Mouse (Mus musculus) cerebellum, adult 18-20 months (tissue): ENCODE results near the gene Dlg5.

Experiments
- DNase-seq, 2 experiments: peaks; one replicate each; pipeline ENCODE4 v3.0.0; 2021

The Dlg5 gene

DNA sequence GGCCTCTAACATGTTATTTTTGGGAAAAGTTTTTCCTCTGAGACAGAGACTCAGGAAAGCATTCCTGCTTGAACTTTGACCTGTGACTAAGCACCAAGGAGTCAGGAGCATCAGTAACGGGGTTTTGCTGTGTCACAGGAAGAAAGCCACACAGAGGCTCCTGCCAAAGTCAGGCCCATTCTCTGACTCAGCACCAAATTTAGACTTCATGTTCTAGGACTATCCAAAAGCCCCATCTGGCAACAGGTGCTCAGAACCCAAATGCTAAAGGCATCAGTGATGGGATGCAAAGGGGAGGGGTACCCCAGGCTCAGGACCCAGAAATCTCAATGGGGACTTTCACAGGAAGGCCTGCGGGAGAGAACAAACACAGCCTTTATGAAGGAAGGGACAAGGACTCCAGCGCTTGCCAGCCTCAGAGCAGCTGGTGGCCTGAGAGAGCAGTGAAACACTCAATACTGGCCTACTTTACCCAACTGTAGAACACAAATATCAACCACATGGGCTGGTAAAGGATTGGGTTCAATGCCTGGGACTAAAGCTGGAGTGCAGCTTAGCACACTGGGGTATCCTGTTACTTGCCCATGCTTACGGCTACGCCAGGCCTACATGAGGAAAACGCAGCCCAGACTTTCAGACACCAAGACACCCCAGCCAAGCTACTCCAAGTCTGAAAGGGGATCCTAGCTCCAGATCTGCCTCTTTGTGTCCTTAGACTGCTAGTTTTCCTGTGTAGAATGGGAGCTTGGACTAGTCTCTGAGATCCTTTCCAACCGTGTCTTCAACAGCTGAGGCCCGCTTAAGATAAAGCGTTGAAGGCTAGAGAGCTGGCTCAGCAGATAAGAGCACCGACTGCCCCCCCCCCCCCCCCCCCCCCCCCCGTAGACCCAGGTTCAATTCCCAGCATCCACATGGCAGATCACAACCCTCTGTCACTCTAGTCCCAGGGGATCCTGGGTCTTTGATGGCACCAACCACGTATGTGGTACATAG is 12.8 kb downstream of the Dlg5 start:
- peak in 1 of 2 experiments; percentile 29 for DNase-seq

DNA sequence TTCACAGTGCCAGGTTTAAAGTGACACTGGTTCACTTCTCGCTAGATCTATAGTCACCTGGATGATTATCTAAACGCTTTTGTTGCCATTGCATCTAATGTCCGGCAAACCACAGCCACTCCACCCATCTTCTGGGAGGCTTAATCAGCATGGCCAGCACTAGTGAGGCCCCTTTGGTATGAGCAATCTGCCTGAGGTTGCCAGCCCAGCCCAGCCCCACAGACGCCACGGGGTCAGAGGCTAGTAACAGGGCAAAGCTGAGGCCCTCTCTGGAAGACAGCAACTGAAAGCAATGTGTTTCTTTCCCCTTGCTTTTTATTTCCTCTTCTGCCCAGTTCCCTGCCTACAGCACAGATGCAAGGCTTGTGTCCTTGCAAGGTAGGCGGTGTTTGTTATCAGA is 17.2 kb downstream of the Dlg5 start:
- no peak for DNase-seq

- no peak for DNase-seq
Observed at GRCm38 (mm10) chr14:24227015-24227414, 18.7 kb downstream of the Dlg5 start.

GRCm38 (mm10) chr14:24226344-24226743 is 19.4 kb downstream of the Dlg5 start:
- no peak for DNase-seq

- DNase-seq: peak in 1 of 2 experiments; percentile 20
Observed at GRCm38 (mm10) chr14:24222759-24223158, 23.0 kb downstream of the Dlg5 start.

DNA sequence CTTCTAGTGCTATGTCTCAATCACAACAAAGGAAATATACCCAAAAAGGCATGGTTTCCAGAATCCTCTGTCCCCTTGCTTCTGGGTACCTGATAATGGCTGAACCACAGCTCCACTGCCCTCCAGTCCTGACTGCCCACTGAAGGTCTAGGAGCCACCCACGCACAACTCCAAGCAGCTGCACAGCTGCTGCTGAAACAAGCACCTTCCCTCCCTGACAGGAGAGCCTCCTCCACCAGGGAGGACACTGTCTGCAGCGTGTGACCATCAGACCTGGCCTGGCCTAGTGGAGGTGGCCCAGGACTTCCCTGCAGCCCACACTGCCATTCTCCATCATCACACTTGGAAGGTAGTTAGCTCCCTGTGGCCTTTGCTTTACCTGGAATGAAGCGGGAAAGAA is 23.4 kb downstream of the Dlg5 start:
- no peak for DNase-seq

DNA sequence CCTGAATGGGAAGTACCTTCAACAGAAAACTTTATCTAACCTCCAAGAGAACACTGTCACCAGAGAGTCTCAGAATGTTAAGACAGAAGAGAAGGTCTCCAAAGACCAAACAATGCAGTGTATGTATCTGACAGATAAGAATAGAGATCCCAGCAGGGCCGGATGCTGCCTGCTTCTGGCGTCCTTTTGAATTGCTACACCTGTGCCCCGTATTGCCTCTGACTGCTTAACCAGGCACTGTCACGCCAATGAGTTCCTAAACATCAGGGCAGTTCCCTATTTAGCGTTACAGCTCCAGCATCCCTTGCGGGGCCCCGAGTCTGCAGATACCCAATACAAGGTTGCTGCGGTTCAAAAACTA is 28.4 kb downstream of the Dlg5 start:
- no peak for DNase-seq

DNA sequence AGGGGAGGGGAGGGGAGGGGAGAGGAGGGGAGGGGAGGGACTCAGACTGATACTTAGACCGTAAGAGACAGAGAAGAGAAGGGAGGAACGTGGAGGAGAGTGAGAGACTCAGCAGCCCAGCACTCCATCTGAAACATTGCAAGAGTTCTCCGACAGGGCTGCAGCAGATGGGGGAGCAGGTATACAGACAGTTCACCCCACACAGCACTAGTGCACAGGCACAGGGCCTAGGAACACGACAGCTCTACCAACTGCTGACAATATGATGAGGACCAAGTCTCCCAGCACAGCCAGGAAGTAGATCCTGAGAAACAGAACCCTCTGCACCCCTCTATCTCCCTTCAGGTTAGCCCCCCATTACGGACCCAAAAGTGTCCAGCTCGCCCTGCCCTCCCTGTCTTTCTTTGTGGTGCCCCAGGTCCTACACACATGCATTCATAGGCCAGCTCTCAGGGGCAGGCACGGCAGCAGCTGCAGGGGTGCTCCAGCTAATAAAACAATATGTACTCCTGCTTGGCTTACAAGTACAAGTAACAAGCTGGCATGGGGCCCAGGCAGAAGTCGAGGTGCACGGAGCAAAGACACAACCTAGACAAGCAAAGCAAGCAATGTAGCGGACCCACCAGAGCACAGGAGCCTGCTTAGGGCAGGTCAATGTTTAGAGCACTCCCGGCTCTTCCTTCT is 28.9 kb downstream of the Dlg5 start:
- DNase-seq: no peak

GRCm38 (mm10) chr14:24216064-24216463 is 29.7 kb downstream of the Dlg5 start:
- DNase-seq: no peak

- no peak for DNase-seq
Observed at GRCm38 (mm10) chr14:24214436-24214835, 31.3 kb downstream of the Dlg5 start.

GRCm38 (mm10) chr14:24213336-24213735 is 32.4 kb downstream of the Dlg5 start:
- no peak for DNase-seq

DNA sequence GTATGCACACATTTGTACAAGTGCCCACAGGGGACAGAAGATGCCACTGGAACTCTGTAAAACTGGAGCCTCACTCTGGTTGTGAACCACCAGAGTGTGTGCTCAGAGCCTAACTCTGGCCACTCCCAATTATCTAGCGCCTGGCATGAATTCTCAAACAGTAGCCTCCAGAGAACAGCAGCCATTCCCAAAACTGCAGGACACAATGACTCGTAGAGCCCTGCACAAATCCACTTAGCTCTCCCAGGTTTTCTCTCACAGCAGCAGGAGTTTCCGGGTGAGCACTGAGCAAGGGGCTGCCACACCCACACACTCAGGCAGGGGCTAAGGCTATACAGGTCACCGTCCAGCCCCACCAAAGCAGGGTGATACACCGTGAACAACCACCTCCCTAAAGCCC is 32.9 kb downstream of the Dlg5 start:
- DNase-seq: no peak

GRCm38 (mm10) chr14:24207360-24207752 is 38.4 kb downstream of the Dlg5 start:
- no peak for DNase-seq

DNA sequence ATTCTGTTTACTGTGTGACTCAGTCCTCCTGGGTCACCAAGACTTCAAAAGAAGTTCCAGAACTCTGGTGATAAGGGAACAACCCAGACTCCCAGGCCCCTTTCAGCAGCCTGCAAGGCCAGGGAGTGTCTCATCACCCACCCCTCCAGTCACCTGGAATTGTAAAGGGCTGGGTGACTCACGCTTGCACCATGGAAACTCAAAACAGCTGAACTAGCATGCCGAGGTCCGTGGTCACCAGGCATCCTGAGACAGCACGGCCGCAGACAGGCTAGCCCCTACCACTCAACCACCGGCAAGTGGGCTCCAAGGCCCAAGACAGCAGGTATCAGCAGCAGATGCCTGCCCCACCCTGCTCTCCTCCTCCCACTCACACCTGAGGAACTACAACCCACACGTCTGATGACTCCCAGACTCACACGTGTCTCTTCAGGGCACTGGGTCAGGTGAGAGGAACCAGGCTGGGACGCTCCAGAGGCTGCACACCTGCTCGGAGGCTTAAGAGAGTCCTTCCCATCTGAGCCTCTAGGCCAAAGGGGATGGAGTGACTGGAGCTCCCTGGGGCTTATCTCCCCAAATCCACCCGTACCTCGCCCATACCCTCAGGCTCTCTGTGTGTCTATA is 38.9 kb downstream of the Dlg5 start:
- no peak for DNase-seq

GRCm38 (mm10) chr14:24206314-24206713 is 39.4 kb downstream of the Dlg5 start:
- DNase-seq: no peak

- no peak for DNase-seq
Observed at GRCm38 (mm10) chr14:24205281-24205871, 40.3 kb downstream of the Dlg5 start.

DNA sequence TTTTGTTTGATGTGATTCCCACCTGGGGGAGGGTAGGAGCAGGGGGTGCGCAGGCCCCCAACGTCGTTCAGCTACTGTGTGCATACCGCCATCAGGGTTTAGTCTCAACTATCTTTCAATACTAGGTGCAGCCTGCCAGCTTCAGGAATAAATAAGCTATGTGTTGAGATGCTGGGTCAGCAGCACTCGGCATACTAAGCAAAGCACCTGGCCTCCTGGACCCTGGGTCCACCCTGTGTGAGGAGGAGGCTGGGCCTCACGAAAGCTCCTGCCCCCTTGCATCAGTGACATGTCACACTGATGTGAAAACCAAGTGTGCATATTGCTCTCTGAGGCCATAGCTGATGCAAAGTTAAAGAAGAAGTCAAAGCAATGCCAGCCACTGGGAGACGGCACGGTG is 42.5 kb downstream of the Dlg5 start:
- no peak for DNase-seq

GRCm38 (mm10) chr14:24200771-24201170 is 44.9 kb downstream of the Dlg5 start:
- no peak for DNase-seq

DNA sequence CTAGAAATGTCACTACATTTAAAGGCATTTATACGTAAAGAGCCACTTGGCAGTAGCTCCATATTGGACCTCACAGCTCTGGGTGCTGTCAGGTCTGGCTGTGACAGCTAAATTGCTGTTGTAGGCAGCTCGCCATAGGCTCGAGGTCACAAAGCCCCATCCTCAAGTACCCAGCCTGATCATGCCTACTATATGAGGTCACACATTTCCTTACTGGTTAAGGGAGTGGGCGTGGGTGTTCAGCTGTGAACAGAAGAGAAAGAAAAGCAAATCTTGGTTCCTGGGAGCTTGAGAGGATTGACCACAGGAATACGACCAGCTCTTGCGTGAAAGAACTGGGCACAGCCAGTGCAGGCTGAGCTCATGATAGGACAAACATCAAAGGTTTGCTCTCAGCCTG is 46.0 kb downstream of the Dlg5 start:
- DNase-seq: no peak

DNA sequence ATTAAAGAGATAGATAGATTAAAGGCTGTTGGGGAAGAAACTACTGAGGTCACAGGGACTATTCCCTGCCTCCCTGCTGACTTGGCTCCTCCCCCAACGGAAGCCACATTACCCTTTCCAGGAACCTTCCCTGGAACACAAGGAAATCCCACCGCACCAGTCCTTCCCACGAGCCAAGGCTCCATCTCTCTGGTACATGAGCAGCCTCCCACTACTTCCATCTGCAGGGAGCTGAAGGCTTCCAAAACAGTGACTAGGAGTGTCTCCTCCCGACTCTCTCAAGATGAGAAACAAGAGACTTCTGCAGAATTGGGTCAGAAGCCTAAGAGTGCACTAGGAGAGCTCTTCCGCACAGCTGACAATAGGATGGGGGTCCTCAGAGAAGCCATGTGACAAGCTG is 47.9 kb downstream of the Dlg5 start:
- no peak for DNase-seq

DNA sequence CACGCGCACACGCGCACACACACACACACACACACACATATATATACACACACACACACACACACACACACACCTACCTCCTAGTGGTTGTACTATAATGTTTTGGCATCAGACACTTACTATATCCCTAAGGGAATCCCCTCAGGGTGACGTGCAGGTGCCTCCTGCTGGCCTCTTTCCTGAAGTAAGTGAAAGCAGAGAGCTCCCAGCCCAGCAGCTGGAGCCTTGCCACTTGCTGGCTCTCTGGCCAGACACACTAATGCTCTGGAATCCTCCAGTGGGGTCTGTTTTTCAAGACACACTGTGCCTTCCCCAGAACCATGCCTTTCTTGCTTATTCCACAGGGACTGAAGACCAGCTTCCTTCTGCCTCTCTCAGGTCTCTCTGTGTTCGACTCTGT is 48.8 kb downstream of the Dlg5 start:
- DNase-seq: no peak

DNA sequence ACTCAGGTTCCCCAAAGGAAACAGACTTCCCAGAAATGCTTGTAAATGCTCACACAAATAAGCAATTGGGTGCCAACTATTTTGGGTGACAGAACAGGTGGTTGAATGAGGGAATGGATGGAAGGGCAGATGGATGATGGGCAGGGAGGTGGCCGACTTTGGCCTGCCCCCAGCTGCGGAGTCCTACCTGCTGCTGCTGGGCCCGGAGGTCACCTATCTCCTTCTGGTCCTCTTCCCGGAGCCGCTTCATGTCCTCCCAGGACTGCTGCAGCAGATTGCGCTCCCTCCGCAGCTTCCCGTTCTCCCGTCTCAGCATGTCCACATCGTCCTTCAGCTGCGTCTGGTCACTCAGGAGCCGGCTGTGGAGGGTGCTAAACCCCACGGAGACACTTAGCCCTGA is 55.6 kb downstream of the Dlg5 start:
- peak; percentile 61 to 65 for DNase-seq

DNA sequence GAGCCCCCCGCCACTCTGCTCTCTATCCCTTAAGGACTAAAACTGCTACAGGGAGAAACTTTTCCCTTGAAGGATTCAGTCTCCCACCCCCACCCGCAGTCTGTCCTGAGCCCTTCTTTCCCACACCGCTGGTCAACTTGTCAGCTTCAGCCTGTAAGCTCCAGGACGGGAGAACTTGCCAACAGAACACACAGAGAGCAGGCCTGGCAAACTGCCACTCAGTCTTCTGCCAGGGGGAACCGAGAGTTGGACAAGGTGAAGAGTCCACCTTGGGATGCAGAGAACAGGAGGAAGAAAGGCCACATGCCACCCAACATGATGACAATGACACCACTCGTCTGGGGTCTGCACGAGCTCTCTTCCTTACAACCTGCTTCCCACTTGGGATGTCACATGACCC is 56.1 kb downstream of the Dlg5 start:
- peak; percentile 74 to 76 for DNase-seq
